Mouse (Mus musculus) MEL (cell line): ENCODE results near the gene Cd82.

Experiments
- CHD2 ChIP-seq: IDR thresholded peaks from 2 replicates; pipeline ENCODE4 v1.6.1; 2011; ENCODE audit warnings: low read length, improper control_type of control experiment
- EP300 ChIP-seq, 2 experiments: IDR thresholded peaks; 2 replicates each; pipeline ENCODE4 v1.6.1; 2011; ENCODE audit warnings: improper control_type of control experiment in 2 of 2, low read length in 2 of 2, low read depth in 1 of 2, mild to moderate bottlenecking in 1 of 2
- MAZ ChIP-seq: IDR thresholded peaks from 2 replicates; pipeline ENCODE4 v1.6.1; 2012; ENCODE audit warnings: low read depth, mild to moderate bottlenecking, inconsistent platforms, low read length, improper control_type of control experiment
- POLR2A ChIP-seq, 2 experiments: IDR thresholded peaks; 2 replicates each; pipeline ENCODE4 v1.6.1; 2011 to 2012; ENCODE audit warnings: low read length in 2 of 2, mild to moderate bottlenecking in 2 of 2, control low read depth in 1 of 2, improper control_type of control experiment in 1 of 2, low read depth in 1 of 2, moderate library complexity in 1 of 2; ENCODE audit not compliant: control insufficient read depth in 1 of 2, insufficient read depth in 1 of 2, poor library complexity in 1 of 2

GRCm38 (mm10) chr2:93391198-93391597, 71.7 kb downstream of the Cd82 start:
- TF ChIP-seq CHD2 (no peak), EP300 (IDR thresholded peaks at IDR 0.05; ENCODE audit: low read depth in 1 of 2, low read length in 2 of 2) (no peak), POLR2A (IDR thresholded peaks at IDR 0.05; ENCODE audit: control insufficient read depth in 1 of 2, insufficient read depth in 1 of 2, low read depth in 1 of 2, low read length in 2 of 2, poor library complexity in 1 of 2) (no peak), MAZ (no peak)
